Comparison of ENCODE assay signal across 8 mouse cellular contexts in the genomic region with DNA sequence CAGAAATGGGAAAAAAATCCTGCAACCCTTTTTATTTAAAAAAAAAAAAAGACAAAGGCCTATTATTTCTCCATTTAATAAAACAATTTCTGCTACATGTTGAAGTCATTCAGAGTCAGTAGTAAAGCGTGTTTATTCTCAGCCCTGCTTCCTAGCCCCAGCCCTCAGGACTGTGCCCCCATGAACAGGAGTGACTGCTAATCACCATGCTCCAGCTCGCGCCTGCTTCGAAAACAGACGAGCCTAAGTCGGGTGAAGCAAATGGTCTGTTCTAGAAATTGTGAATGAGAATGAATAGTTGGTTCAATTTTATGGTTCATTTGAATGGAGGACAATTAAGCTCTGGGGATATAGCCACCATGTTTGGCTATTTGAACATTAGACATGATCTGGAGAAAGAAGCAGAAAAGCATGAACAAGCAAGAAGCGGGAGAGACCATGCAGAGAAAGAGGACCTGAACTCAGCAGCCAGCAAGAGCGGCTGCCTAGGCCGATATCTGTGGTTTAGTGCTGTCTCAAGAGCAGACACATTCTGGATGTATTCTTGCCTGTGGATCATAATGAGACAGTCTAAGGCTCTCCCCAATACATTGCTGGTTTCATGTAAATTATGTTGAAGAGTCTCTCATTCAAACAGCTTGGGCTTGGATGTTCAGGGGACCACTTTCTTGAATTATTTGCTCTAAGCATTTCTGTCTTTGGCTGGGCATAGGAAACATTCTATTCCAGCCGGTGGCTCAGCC.
DNase-seq lines count a peak whose midpoint lies in the region; ATAC-seq lines count a peak whose summit lies in the region.

No protein-coding gene starts in this region.

- no peak for DNase-seq in heart, postnatal 25 days (ENCODE audit: low spot score)
- peak; percentile 56 for DNase-seq in midbrain, embryonic 14.5 days
- no peak for DNase-seq in adrenal gland, adult 2 months
- DNase-seq in right cerebral cortex, adult 18-20 months, result no peak
- DNase-seq in adrenal gland, adult 18-20 months (ENCODE audit: low spot score in 2 of 2), result no peak

- H3K9me3 ChIP-seq in heart, embryonic 14.5 days (ENCODE audit: control insufficient read depth, low read length), result no peaks in the 10 kb centered on the region
- no peaks in the 10 kb centered on the region for H3K9me3 ChIP-seq in hindbrain, embryonic 16.5 days (ENCODE audit: control insufficient read depth, low read length)
- no peaks in the 10 kb centered on the region for H3K9me3 ChIP-seq in midbrain, embryonic 14.5 days (ENCODE audit: control insufficient read depth, low read length)

- no peaks in the 10 kb centered on the region for H3K36me3 ChIP-seq in heart, embryonic 14.5 days (ENCODE audit: control insufficient read depth, insufficient read depth, low read length)
- H3K36me3 ChIP-seq in hindbrain, embryonic 16.5 days (ENCODE audit: control insufficient read depth, insufficient read depth, low read length), result no peaks in the 10 kb centered on the region
- H3K36me3 ChIP-seq in midbrain, embryonic 14.5 days (ENCODE audit: control insufficient read depth, insufficient read depth, low read length), result no peaks in the 10 kb centered on the region

- ATAC-seq in heart, embryonic 14.5 days (ENCODE audit: insufficient number of reproducible peaks, insufficient read depth, low FRiP score, low read depth), result no peak
- peak; percentile 36 for ATAC-seq in common myeloid progenitor, adult 5-6 weeks (replicated peaks; ENCODE audit: low read depth, poor library complexity, severe bottlenecking)
- ATAC-seq in hindbrain, embryonic 16.5 days, result peak; percentile 67
- peak; percentile 48; the same call in 1 of the 2 replicates for ATAC-seq in midbrain, embryonic 14.5 days (ENCODE audit: low FRiP score, low TSS enrichment)

- peak overlapping the region; percentile 67 for H3K4me2 ChIP-seq in heart, embryonic 14.5 days (ENCODE audit: low read length)
- peak overlapping the region; percentile 64 for H3K4me2 ChIP-seq in hindbrain, embryonic 16.5 days (ENCODE audit: low read length)
- H3K4me2 ChIP-seq in midbrain, embryonic 14.5 days (ENCODE audit: low read length), result peak overlapping the region; percentile 68

- H3K4me3 ChIP-seq in heart, embryonic 14.5 days (ENCODE audit: control insufficient read depth in 1 of 2, insufficient read depth in 1 of 2, low read depth in 1 of 2, low read length in 2 of 2), result peak overlapping the region; percentile 28 to 39
- H3K4me3 ChIP-seq in hindbrain, embryonic 16.5 days (ENCODE audit: low read length), result peak overlapping the region; percentile 36
- peak overlapping the region; percentile 35 for H3K4me3 ChIP-seq in midbrain, embryonic 14.5 days (replicated peaks; ENCODE audit: low read depth, low read length)

- 76% methylated on average over 10 of the region's 10 CpGs for WGBS in heart, embryonic 14.5 days
- WGBS in hindbrain, embryonic 16.5 days, result 27% methylated on average over 10 of the region's 10 CpGs
- 48% methylated on average over 10 of the region's 10 CpGs for WGBS in midbrain, embryonic 14.5 days

- H3K27me3 ChIP-seq in heart, embryonic 14.5 days (ENCODE audit: control insufficient read depth, insufficient read depth, low read length), result no peaks in the 10 kb centered on the region
- no peaks in the 10 kb centered on the region for H3K27me3 ChIP-seq in hindbrain, embryonic 16.5 days (replicated peaks; ENCODE audit: control insufficient read depth, insufficient read depth, low read length)
- no peaks in the 10 kb centered on the region for H3K27me3 ChIP-seq in midbrain, embryonic 14.5 days (ENCODE audit: control insufficient read depth, insufficient read depth, low read length)

- peak overlapping the region; percentile 44 for H3K9ac ChIP-seq in heart, embryonic 14.5 days (ENCODE audit: low read length)
- peak overlapping the region; percentile 52 for H3K9ac ChIP-seq in hindbrain, embryonic 16.5 days (ENCODE audit: low read depth, low read length)
- peak overlapping the region; percentile 55 for H3K9ac ChIP-seq in midbrain, embryonic 14.5 days (replicated peaks; ENCODE audit: low read length)

- no peak overlapping the region for H3K27ac ChIP-seq in heart, embryonic 14.5 days (replicated peaks in 1 of 2; ENCODE audit: control insufficient read depth in 1 of 2, insufficient read depth in 1 of 2, low read depth in 2 of 2, low read length in 2 of 2)
- H3K27ac ChIP-seq in hindbrain, embryonic 16.5 days (ENCODE audit: low read depth, low read length), result peak overlapping the region; percentile 69
- H3K27ac ChIP-seq in midbrain, embryonic 14.5 days (replicated peaks; ENCODE audit: low read depth, low read length), result peak overlapping the region; percentile 76

- peaks cover 0 to 7% of the 10 kb centered on the region in 2 experiments; a peak in 2 of 4 replicates for H3K4me1 ChIP-seq in heart, embryonic 14.5 days (ENCODE audit: control insufficient read depth in 2 of 2, insufficient read depth in 2 of 2, low read length in 2 of 2)
- peaks cover 9% of the 10 kb centered on the region for H3K4me1 ChIP-seq in hindbrain, embryonic 16.5 days (ENCODE audit: control insufficient read depth, insufficient read depth, low read depth, low read length)
- H3K4me1 ChIP-seq in midbrain, embryonic 14.5 days (ENCODE audit: control insufficient read depth, insufficient read depth, low read length), result peaks cover 15% of the 10 kb centered on the region; the same call in 1 of the 2 replicates

- intact Hi-C loops in heart, postnatal 25 days (cut with DNase I), result no loop called here

Comparison
In these comparisons a context has a peak if more than half of its experiments do, and no peak if none do; other contexts are left out.
1. H3K27ac ChIP-seq: peak in hindbrain, embryonic 16.5 days (single experiment) and midbrain, embryonic 14.5 days (single experiment); none in heart, embryonic 14.5 days (0 of 2).
2. Peak in every context shown above with its lines, with median percentiles within 50 percentile points of each other: H3K4me2 ChIP-seq, H3K4me3 ChIP-seq and H3K9ac ChIP-seq.